Mouse (Mus musculus) activated CD4-positive, CD25-positive, alpha-beta regulatory T cell, adult 9 weeks (primary cell): ENCODE data around the gene 4930502E18Rik. TPM values are rescaled to one million over a fixed set of nuclear protein-coding genes. Genes with fewer than 3 reads are reported as not detected.

Experiments used
- polyA plus RNA-seq: library from polyadenylated mRNA; unstranded; fragments of 100-300 nt; shearing (Covaris generic); gene quantifications from one replicate; pipeline ENCODE4 v1.2.1, GENCODE M21; 2017

The 4930502E18Rik gene
- not detected for polyA plus RNA-seq

GRCm38 (mm10) chrX:53724596-53724995 is at the start of gene 4930502E18Rik:
Gene 4930502E18Rik (plus strand): TSS chrX:53724826.

GRCm38 (mm10) chrX:53757736-53758135 is 33.1 kb downstream of the 4930502E18Rik start, which contains the start of gene 1700013H16Rik:
Gene 1700013H16Rik (minus strand): TSS chrX:53757831.

GRCm38 (mm10) chrX:53776276-53776675 is 51.6 kb downstream of the 4930502E18Rik start, which contains the start of gene Zfp36l3:
Gene Zfp36l3 (minus strand): TSS chrX:53776394.

Other genes starting within 250 kb of the 4930502E18Rik start
- 30.1 TPM for gene Rtl8c, start 116.8 kb upstream of the 4930502E18Rik start, polyA plus RNA-seq
- gene Gm14597, start 115.8 kb upstream of the 4930502E18Rik start, polyA plus RNA-seq, result not detected
- 33.3 TPM for gene Rtl8a, start 81.1 kb upstream of the 4930502E18Rik start, polyA plus RNA-seq
- 29.8 TPM for gene Rtl8b, start 54.4 kb upstream of the 4930502E18Rik start, polyA plus RNA-seq
- gene 1700013H16Rik, start 33.0 kb downstream of the 4930502E18Rik start, polyA plus RNA-seq, result not detected
- gene Zfp36l3, start 51.6 kb downstream of the 4930502E18Rik start, polyA plus RNA-seq, result not detected
- gene Xlr, start 72.9 kb downstream of the 4930502E18Rik start, polyA plus RNA-seq, result 2.9 TPM